ENCODE assay signal across 8 mouse cellular contexts in the genomic region with DNA sequence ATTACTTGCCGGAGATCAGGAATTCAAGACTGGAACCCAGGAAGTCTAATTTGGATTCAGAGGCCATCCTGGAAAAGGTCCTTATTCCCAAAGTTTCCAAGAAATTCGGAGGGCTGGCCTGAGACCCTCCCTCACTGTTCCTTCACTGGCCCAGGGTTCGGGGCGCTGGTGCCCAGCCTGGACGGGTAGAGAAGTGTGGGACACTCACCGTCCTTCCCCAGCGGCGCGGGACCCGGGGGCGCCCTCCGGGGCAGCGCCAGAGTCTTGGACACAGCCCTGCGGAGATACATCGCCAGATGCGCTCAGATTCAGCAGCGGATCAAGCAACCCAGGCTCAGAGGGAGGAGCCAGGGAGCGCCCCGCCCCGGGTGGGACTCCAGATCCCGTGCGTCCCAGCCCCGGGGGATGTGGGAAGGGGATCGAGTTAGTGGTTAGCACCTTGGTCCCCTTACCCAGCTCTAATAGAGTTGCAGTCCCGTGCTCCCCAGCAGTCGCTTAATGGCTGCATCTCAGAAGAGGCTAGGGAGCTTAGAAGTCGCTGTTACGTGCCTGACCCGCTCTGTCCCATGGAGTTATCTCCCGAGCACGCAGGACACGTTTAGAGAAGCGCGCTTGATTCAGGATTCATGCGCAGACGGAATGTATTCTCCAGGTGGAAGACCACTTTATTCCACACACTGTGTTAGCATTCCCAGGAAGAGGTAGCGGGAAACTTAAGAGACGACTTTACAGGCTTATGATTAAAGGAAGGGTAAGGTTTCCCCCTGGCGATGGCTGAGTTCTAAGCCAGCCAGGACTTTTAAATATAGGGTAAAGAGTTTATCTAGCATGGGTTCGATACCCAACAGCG. TPM values are rescaled to one million over a fixed set of nuclear protein-coding genes. Genes with fewer than 3 reads are reported as not detected.
DNase-seq lines count a peak whose midpoint lies in the region; ATAC-seq and TF ChIP-seq lines count a peak whose summit lies in the region.

Mgarp (minus strand) TSS at position 520 of the 850 bp plus-strand sequence.

- H3K27ac ChIP-seq in liver, postnatal 0 days (ENCODE audit: low read depth) = no peak within 1 kb of the TSS
- no peak within 1 kb of the TSS for H3K27ac ChIP-seq in neural tube, embryonic 12.5 days

- DNase-seq in cerebellum, adult 8-10 months = peak; percentile 28
- no peak for DNase-seq in cerebellum, adult 9-10 months
- DNase-seq in gastrocnemius, postnatal 25 days = peak; percentile 51
- peak; percentile 79 for DNase-seq in liver, postnatal 0 days
- DNase-seq in thymus, postnatal 10 days (ENCODE audit: low spot score in 2 of 2) = peak; percentile 30 to 58

- peak; percentile 93 for ATAC-seq in common myeloid progenitor, adult 5-6 weeks (replicated peaks; ENCODE audit: low read depth, poor library complexity, severe bottlenecking)
- ATAC-seq in inflammation-experienced regulatory T-cells, adult 6 months = peak; percentile 87
- ATAC-seq in liver, postnatal 0 days = peak; percentile 89
- ATAC-seq in neural tube, embryonic 12.5 days (ENCODE audit: low FRiP score, low read depth) = peak; percentile 76

- peak within 1 kb of the TSS; percentile 70 for H3K4me3 ChIP-seq in liver, postnatal 0 days (ENCODE audit: low read depth, low read length)
- H3K4me3 ChIP-seq in neural tube, embryonic 12.5 days = peak within 1 kb of the TSS; percentile 37

- H3K4me1 ChIP-seq in liver, postnatal 0 days (ENCODE audit: insufficient read depth) = peaks cover 11% of the 10 kb centered on the region
- peaks cover 7% of the 10 kb centered on the region; the same call in 1 of the 2 replicates for H3K4me1 ChIP-seq in neural tube, embryonic 12.5 days

- peak within 1 kb of the TSS; percentile 55 for H3K9ac ChIP-seq in liver, postnatal 0 days (replicated peaks)
- peak within 1 kb of the TSS; percentile 47; the same call in 1 of the 2 replicates for H3K9ac ChIP-seq in neural tube, embryonic 12.5 days

- H3K36me3 ChIP-seq in liver, postnatal 0 days (replicated peaks; ENCODE audit: insufficient read depth, low read length) = no peaks in the 10 kb centered on the region
- no peaks in the 10 kb centered on the region for H3K36me3 ChIP-seq in neural tube, embryonic 12.5 days

- peak; percentile 48 for TF ChIP-seq CTCF in liver, postnatal 0 days (IDR thresholded peaks at IDR 0.05; ENCODE audit: low read depth)

- H3K4me2 ChIP-seq in liver, postnatal 0 days (ENCODE audit: low read depth, low read length) = peak within 1 kb of the TSS; percentile 85
- peak within 1 kb of the TSS; percentile 72 for H3K4me2 ChIP-seq in neural tube, embryonic 12.5 days (replicated peaks)

- peaks cover 9% of the 10 kb centered on the region; the same call in 1 of the 2 replicates for H3K27me3 ChIP-seq in liver, postnatal 0 days (ENCODE audit: insufficient read depth, low read length)
- peaks cover 28% of the 10 kb centered on the region for H3K27me3 ChIP-seq in neural tube, embryonic 12.5 days (replicated peaks)

- H3K9me3 ChIP-seq in liver, postnatal 0 days (ENCODE audit: low read length) = no peaks in the 10 kb centered on the region
- no peaks in the 10 kb centered on the region for H3K9me3 ChIP-seq in neural tube, embryonic 12.5 days

- no peak for TF ChIP-seq EP300 in liver, postnatal 0 days (IDR thresholded peaks at IDR 0.05; ENCODE audit: low read depth)

- 3% methylated on average over 41 of the region's 41 CpGs for WGBS in liver, postnatal 0 days (ENCODE audit: insufficient replicate concordance)
- WGBS in neural tube, embryonic 12.5 days = 3% methylated on average over 41 of the region's 41 CpGs

RNA-seq across cellular contexts. Expression of gene Mgarp, which starts in this region (rescaled TPM):
- total RNA-seq in common myeloid progenitor, adult 5-6 weeks (2017) = not detected in 2 replicates
- not detected for total RNA-seq in gastrocnemius, postnatal 25 days (2021)
- 1 to 10 TPM in 1 of 3 experiments, under 1 TPM in 1, not detected in 1; 0.78 to 1.2 TPM for polyA plus RNA-seq in inflammation-experienced regulatory T-cells, adult 6 months (2017; shearing (Covaris generic))
- polyA plus RNA-seq in liver, postnatal 0 days (2015; fragmentation: Nextera tagmentation; extraction: Ambion mirVana) = 0.34 and 0.60 TPM in 2 replicates
- polyA plus RNA-seq in neural tube, embryonic 12.5 days (2016; fragmentation: Nextera tagmentation; extraction: Ambion mirVana) = 2.4 and 2.5 TPM in 2 replicates

Comparison
In these comparisons a context has a peak if more than half of its experiments do, and no peak if none do; other contexts are left out.
1. Peak in ATAC-seq in common myeloid progenitor, adult 5-6 weeks; RNA of the gene not detected or under 1 TPM.
2. Peak in DNase-seq in gastrocnemius, postnatal 25 days; RNA of the gene not detected or under 1 TPM.
3. Peak in DNase-seq, ATAC-seq, H3K4me3 ChIP-seq, H3K9ac ChIP-seq and H3K4me2 ChIP-seq in liver, postnatal 0 days; RNA of the gene not detected or under 1 TPM.